Mouse (Mus musculus): Measurements from ENCODE around the gene Dpysl5.
"Not testable (repeated sequence)": the region's sequence is repeated elsewhere in the genome, so short reads cannot be mapped to it uniquely, and the experiment has no call there.

Dpysl5 gene

GRCm38 (mm10) chr5:30711147-30712001 is at the start of gene Dpysl5:
Gene Dpysl5 (plus strand): TSS chr5:30711564.
- DNase-seq (ENCODE audit: low read depth, low spot score), result peak; percentile 92

GRCm38 (mm10) chr5:30665360-30665759 is 46.0 kb upstream of the Dpysl5 start:
- DNase-seq (ENCODE audit: low read depth, low spot score), result no peak

GRCm38 (mm10) chr5:30665968-30666367 is 45.4 kb upstream of the Dpysl5 start:
- no peak for DNase-seq (ENCODE audit: low read depth, low spot score)

GRCm38 (mm10) chr5:30666391-30667195 is 44.8 kb upstream of the Dpysl5 start, which contains the start of gene Cenpa:
Gene Cenpa (plus strand): TSS chr5:30666777.
- peak; percentile 96 for DNase-seq (ENCODE audit: low read depth, low spot score)

GRCm38 (mm10) chr5:30667215-30667614 is 44.1 kb upstream of the Dpysl5 start:
- no peak for DNase-seq (ENCODE audit: low read depth, low spot score)

GRCm38 (mm10) chr5:30667686-30668085 is 43.7 kb upstream of the Dpysl5 start:
- DNase-seq (ENCODE audit: low read depth, low spot score), result no peak

GRCm38 (mm10) chr5:30668637-30669495 is 42.5 kb upstream of the Dpysl5 start:
- DNase-seq (ENCODE audit: low read depth, low spot score), result peak; percentile 29

GRCm38 (mm10) chr5:30669496-30669830 is 41.9 kb upstream of the Dpysl5 start:
- no peak for DNase-seq (ENCODE audit: low read depth, low spot score)

- DNase-seq (ENCODE audit: low read depth, low spot score), result no peak
Measured at GRCm38 (mm10) chr5:30670091-30670490, 41.3 kb upstream of the Dpysl5 start.

GRCm38 (mm10) chr5:30674001-30674400 is 37.4 kb upstream of the Dpysl5 start:
- no peak for DNase-seq (ENCODE audit: low read depth, low spot score)

- no peak for DNase-seq (ENCODE audit: low read depth, low spot score)
Measured at GRCm38 (mm10) chr5:30676800-30677199, 34.6 kb upstream of the Dpysl5 start.

- not testable (repeated sequence) for DNase-seq (ENCODE audit: low read depth, low spot score)
Measured at GRCm38 (mm10) chr5:30678069-30678468, 33.3 kb upstream of the Dpysl5 start.

GRCm38 (mm10) chr5:30678722-30679296 is 32.6 kb upstream of the Dpysl5 start:
- peak; percentile 45 for DNase-seq (ENCODE audit: low read depth, low spot score)

- no peak for DNase-seq (ENCODE audit: low read depth, low spot score)
Measured at GRCm38 (mm10) chr5:30679593-30679992, 31.8 kb upstream of the Dpysl5 start.

- no peak for DNase-seq (ENCODE audit: low read depth, low spot score)
Measured at GRCm38 (mm10) chr5:30681970-30682369, 29.4 kb upstream of the Dpysl5 start.

- DNase-seq (ENCODE audit: low read depth, low spot score), result peak; percentile 41
Measured at GRCm38 (mm10) chr5:30682967-30683600, 28.3 kb upstream of the Dpysl5 start.

- peak; percentile 34 for DNase-seq (ENCODE audit: low read depth, low spot score)
Measured at GRCm38 (mm10) chr5:30683993-30684392, 27.4 kb upstream of the Dpysl5 start.

GRCm38 (mm10) chr5:30686781-30687180 is 24.6 kb upstream of the Dpysl5 start:
- peak; percentile 44 for DNase-seq (ENCODE audit: low read depth, low spot score)

- no peak for DNase-seq (ENCODE audit: low read depth, low spot score)
Measured at GRCm38 (mm10) chr5:30700361-30701000, 10.9 kb upstream of the Dpysl5 start.

- not testable (repeated sequence) for DNase-seq (ENCODE audit: low read depth, low spot score)
Measured at GRCm38 (mm10) chr5:30701373-30701772, 10.0 kb upstream of the Dpysl5 start.
